Mouse (Mus musculus) hindbrain, embryonic 10.5 days (tissue): ENCODE measurements at regions not wholly inside any gene's neighbourhood (a gene's known extent, or its start where the extent isn't known, plus 50 kb on each side); places are given as distances from the start of the nearest gene placed in this dataset.

Experiments
- DNase-seq: peaks from one replicate; pipeline ENCODE4 v3.0.0-alpha.2; 2017; ENCODE audit warnings: low spot score
- H3K27ac ChIP-seq: fragments of 300-500 bp; sonication (generic); 2 replicates; pipeline ENCODE4 v1.5.1; 2016; ENCODE audit warnings: mild to moderate bottlenecking, moderate library complexity
- H3K27me3 ChIP-seq: fragments of 300-500 bp; sonication (generic); 2 replicates; pipeline ENCODE4 v1.6.1; 2016; ENCODE audit warnings: mild to moderate bottlenecking; ENCODE audit not compliant: poor library complexity, insufficient read depth, severe bottlenecking
- H3K36me3 ChIP-seq: fragments of 300-500 bp; sonication (generic); 2 replicates; pipeline ENCODE4 v1.6.1; 2016; ENCODE audit warnings: mild to moderate bottlenecking, moderate library complexity
- H3K4me1 ChIP-seq: fragments of 300-500 bp; sonication (generic); replicated peaks from 2 replicates; pipeline ENCODE4 v1.6.1; 2016; ENCODE audit warnings: mild to moderate bottlenecking
- H3K4me3 ChIP-seq: fragments of 300-500 bp; sonication (generic); 2 replicates; pipeline ENCODE4 v1.5.1; 2016; ENCODE audit warnings: mild to moderate bottlenecking, moderate library complexity
- H3K9me3 ChIP-seq: fragments of 300-500 bp; sonication (generic); 2 replicates; pipeline ENCODE4 v1.6.1; 2016; ENCODE audit warnings: mild to moderate bottlenecking, moderate library complexity
- WGBS: fragments of 180-500 bp; shearing (Covaris S2); methylation state at CpG from one replicate; pipeline ENCODE4 v1.1.7; 2016; 5-methylcytosine and 5-hydroxymethylcytosine counted together

GRCm38 (mm10) chr8:114076701-114077100 lies 56.7 kb upstream of the Nudt7 start:
- H3K9me3 ChIP-seq, result peaks cover 6% of the 10 kb centered on the region; the same call in 1 of the 2 replicates
- no peak for DNase-seq
- WGBS, result 92% methylated on average over 5 of the region's 5 CpGs
- H3K27ac ChIP-seq, result no peak overlapping the region
- peaks cover 5% of the 10 kb centered on the region; the same call in 1 of the 2 replicates for H3K4me1 ChIP-seq
- no peaks in the 10 kb centered on the region for H3K36me3 ChIP-seq
- no peak overlapping the region for H3K4me3 ChIP-seq
- no peaks in the 10 kb centered on the region for H3K27me3 ChIP-seq

- H3K4me1 ChIP-seq, result peaks cover 5% of the 10 kb centered on the region; the same call in 1 of the 2 replicates
- H3K4me3 ChIP-seq, result no peak overlapping the region
- no peaks in the 10 kb centered on the region for H3K36me3 ChIP-seq
- 14% methylated on average over 10 of the region's 10 CpGs for WGBS
- no peak overlapping the region for H3K27ac ChIP-seq
- peak; percentile 58 for DNase-seq
- H3K9me3 ChIP-seq, result no peaks in the 10 kb centered on the region
- H3K27me3 ChIP-seq, result no peaks in the 10 kb centered on the region
Observed at GRCm38 (mm10) chr8:114081049-114081756, 52.2 kb upstream of the Nudt7 start.

GRCm38 (mm10) chr8:114081757-114082059 lies 51.6 kb upstream of the Nudt7 start:
- 74% methylated on average over 3 of the region's 3 CpGs for WGBS
- Histone ChIP-seq H3K4me3 (no peak overlapping the region), H3K9me3 (no peaks in the 10 kb centered on the region), H3K27ac (no peak overlapping the region), H3K27me3 (no peaks in the 10 kb centered on the region), H3K4me1 (peaks cover 5% of the 10 kb centered on the region; the same call in 1 of the 2 replicates), H3K36me3 (no peaks in the 10 kb centered on the region)
- DNase-seq, result no peak
